Mouse (Mus musculus): Measurements from ENCODE around the gene Tcaf3.
A peak's percentile ranks its signal among the peaks of the same experiment; 100 is the strongest.

The Tcaf3 gene

GRCm38 (mm10) chr6:42597592-42597991 lies at the start of gene Tcaf3:
Gene Tcaf3, minus strand, starts transcription at chr6:42597692.
- DNase-seq: no peak

- peak; percentile 21 to 37 for DNase-seq
Measured at GRCm38 (mm10) chr6:42644912-42645549, 47.5 kb upstream of the Tcaf3 start, which contains the start of gene Tcaf2. Gene Tcaf2, minus strand, starts transcription at chr6:42645254.

- DNase-seq: no peak
Measured at GRCm38 (mm10) chr6:42634393-42634792, 36.9 kb upstream of the Tcaf3 start.

GRCm38 (mm10) chr6:42631395-42631794 lies 33.9 kb upstream of the Tcaf3 start:
- no peak for DNase-seq

- no peak for DNase-seq
Measured at GRCm38 (mm10) chr6:42616904-42617303, 19.4 kb upstream of the Tcaf3 start.

GRCm38 (mm10) chr6:42612218-42612617 lies 14.7 kb upstream of the Tcaf3 start:
- no peak for DNase-seq

- no peak for DNase-seq
Measured at GRCm38 (mm10) chr6:42610954-42611522, 13.5 kb upstream of the Tcaf3 start.

GRCm38 (mm10) chr6:42593138-42593882 lies 4.2 kb downstream of the Tcaf3 start:
- no peak for DNase-seq

- DNase-seq: no peak
Measured at GRCm38 (mm10) chr6:42586569-42586968, 10.9 kb downstream of the Tcaf3 start.

GRCm38 (mm10) chr6:42583488-42583872 lies 14.0 kb downstream of the Tcaf3 start:
- peak in 1 of 2 experiments; percentile 6 for DNase-seq

GRCm38 (mm10) chr6:42582741-42583487 lies 14.6 kb downstream of the Tcaf3 start:
- no peak for DNase-seq

GRCm38 (mm10) chr6:42578678-42579077 lies 18.8 kb downstream of the Tcaf3 start:
- no peak for DNase-seq

- no peak for DNase-seq
Measured at GRCm38 (mm10) chr6:42577433-42577832, 20.1 kb downstream of the Tcaf3 start.

GRCm38 (mm10) chr6:42568205-42568604 lies 29.3 kb downstream of the Tcaf3 start:
- DNase-seq: no peak

- DNase-seq: no peak
Measured at GRCm38 (mm10) chr6:42566076-42566598, 31.4 kb downstream of the Tcaf3 start.

GRCm38 (mm10) chr6:42562280-42562679 lies 35.2 kb downstream of the Tcaf3 start:
- no peak for DNase-seq

- DNase-seq: no peak
Measured at GRCm38 (mm10) chr6:42560885-42561284, 36.6 kb downstream of the Tcaf3 start.

GRCm38 (mm10) chr6:42558641-42559040 lies 38.9 kb downstream of the Tcaf3 start:
- DNase-seq: no peak

- no peak for DNase-seq
Measured at GRCm38 (mm10) chr6:42547461-42547860, 50.0 kb downstream of the Tcaf3 start, which contains the start of gene Olfr455. Gene Olfr455, minus strand, starts transcription at chr6:42547587.

GRCm38 (mm10) chr6:42546180-42546579 lies 51.3 kb downstream of the Tcaf3 start:
- DNase-seq: no peak

GRCm38 (mm10) chr6:42545451-42545885 lies 52.0 kb downstream of the Tcaf3 start:
- DNase-seq: no peak

GRCm38 (mm10) chr6:42544846-42545245 lies 52.6 kb downstream of the Tcaf3 start:
- DNase-seq: no peak
